Mouse (Mus musculus) adrenal gland (tissue): Measurements from ENCODE around the gene Jmjd6.

Experiments used
- intact Hi-C: fragments of 180-260 bp; cut with DNase I; formaldehyde crosslinking; loops from one replicate; pipeline ENCODE4 v1.15.1; 2025
- long read RNA-seq, 2 experiments: library from polyadenylated mRNA; unstranded; transcript quantifications; one replicate each; pipeline ENCODE4 v2.0.0; 2020; ENCODE audit warnings: borderline replicate concordance in 1 of 2; ENCODE audit not compliant: insufficient replicate concordance in 1 of 2

Jmjd6 gene
- long read RNA-seq, experiment 1, full-length matches to known transcripts = 23 of 39 reads
- long read RNA-seq, experiment 1, partial matches to known transcripts = 6 of 39 reads
- long read RNA-seq, experiment 1, other reads (novel, unspliced or antisense) = 10 of 39 reads
- long read RNA-seq, experiment 2, transcript Jmjd6-201 (6 exons, 1,668 nt) = major isoform, 25 of 47 reads
- long read RNA-seq, experiment 2, partial matches to known transcripts = 13 of 47 reads
- long read RNA-seq, experiment 2, other reads (novel, unspliced or antisense) = 9 of 47 reads

DNA sequence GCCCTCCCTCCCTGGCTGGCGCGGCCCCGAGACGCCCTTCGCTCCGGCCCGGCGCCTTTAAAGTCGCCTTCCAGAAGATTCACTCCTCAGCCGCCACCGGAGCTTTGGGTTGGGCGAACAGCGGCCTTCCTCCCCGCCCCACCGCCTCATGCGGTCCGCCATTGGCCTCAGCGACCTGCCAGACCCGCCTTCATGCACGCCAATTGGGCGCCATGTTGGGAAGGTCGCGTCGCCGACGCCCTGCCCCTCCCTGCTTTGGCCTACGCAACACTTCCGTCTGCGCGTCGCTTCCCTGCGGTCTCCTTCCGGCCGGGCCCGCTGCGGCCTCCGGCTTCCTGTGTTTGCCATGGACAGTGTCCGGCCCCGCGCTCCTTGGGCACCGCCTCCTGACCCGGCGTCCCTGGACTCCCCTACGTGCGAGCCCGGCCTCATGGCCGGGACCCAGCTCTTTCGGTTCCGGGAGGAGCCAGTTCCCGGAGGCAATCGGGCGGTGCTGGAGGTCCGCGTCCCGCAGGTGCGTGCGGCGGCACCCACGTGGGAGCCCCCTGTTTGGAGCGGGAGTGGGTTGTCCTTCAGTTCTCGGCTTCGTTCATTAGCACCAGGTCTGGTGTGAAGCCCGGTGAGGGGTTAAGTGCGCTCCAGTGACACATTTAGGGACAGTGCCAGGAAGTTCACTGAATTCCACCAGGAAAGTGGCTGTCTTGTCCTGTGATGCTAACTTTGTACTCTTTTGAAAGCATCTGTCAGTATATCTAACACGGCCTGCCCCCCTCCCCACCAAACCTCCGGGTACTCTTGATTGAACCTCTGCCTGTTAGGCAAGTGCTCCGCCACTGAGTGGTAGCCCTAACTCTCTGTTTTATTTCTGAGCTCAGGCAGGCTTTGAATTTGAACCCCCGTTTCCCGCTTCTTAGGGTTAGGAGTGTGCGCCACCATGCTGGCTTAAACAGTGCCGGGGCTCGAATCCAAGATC, at the start of gene Jmjd6, which contains the start of gene Mettl23:
TSS of gene Jmjd6 (minus strand) at position 189 of the 973 bp plus-strand sequence.
TSS of gene Mettl23 (plus strand) at position 18 of the 973 bp plus-strand sequence.
- intact Hi-C loops = no loop called here

GRCm38 (mm10) chr11:116887136-116887535, 43.9 kb upstream of the Jmjd6 start:
- intact Hi-C loops = no loop called here

DNA sequence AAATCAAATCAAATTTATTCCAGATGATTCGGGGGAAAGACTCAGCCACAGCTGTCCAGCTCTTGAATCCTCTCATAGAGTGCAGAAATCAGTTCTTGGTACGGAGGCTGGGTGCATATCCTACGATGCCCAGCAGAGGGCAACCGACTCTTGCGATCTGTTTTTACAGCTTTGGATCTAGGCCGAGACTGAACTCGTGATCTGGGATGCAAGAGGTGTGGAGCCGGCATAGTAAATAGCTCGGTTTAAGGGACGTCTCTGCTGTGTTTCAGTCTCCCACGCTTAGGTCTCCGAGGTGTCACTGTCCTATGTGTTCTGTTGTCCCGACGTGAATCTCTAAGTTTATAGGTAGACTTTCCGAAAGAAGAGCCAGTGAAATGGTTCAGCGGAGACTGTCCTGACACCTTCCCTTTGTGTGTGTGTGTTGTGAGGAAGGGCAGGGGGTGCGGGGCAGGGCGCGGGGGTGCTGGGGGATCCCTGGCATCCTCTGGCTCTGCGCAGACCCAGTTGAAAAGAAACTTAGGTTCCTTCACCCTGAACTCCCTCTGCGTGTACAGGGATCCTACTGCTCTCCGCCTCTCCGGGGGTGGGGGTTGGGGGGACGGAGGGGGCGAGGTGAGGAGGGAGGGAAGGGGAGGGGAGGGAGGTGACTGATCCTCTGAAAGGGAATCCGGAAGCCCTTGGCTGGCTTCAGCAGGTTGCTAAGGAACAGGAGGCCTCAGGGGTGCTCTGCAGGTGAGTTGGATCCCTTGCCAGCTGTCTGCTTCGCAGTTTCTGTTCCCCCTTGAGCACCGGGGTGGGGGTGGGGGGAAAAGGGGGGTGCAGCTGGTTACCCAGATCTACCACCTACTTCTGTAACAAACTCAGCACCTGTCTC, 42.3 kb upstream of the Jmjd6 start:
- intact Hi-C loops = loop anchor here (2.0 kb wide), 1 partner anchor 171 kb away; no protein-coding TSS in a partner anchor

- intact Hi-C loops = loop anchor here (2.0 kb wide), 1 partner anchor 173 kb away; no protein-coding TSS in a partner anchor
These were observed 40.8 kb upstream of the Jmjd6 start for GRCm38 (mm10) chr11:116884061-116884460.

GRCm38 (mm10) chr11:116882446-116882845, 39.2 kb upstream of the Jmjd6 start:
- intact Hi-C loops = no loop called here

GRCm38 (mm10) chr11:116881440-116881839, 38.2 kb upstream of the Jmjd6 start:
- intact Hi-C loops = no loop called here

DNA sequence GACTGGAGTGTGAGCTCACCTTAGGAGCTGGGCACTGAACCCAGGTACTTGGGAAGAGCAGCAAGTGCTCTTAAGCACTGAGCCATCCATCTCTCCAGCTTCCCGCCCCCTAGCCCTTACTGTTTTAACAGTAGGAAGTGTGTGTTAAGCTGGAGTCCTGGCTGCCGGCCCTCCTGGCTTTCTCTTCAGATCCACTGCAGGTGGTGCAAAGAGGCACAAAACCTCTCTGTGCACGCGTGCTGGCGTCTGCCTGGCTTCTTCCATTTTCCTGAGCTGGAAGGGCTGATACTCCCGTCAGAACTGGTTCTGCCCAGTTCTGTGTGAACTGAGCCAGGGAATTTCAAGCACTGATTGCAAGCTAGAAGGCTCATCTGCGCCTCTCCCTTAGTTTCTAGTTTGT, 37.6 kb upstream of the Jmjd6 start:
- intact Hi-C loops = no loop called here

DNA sequence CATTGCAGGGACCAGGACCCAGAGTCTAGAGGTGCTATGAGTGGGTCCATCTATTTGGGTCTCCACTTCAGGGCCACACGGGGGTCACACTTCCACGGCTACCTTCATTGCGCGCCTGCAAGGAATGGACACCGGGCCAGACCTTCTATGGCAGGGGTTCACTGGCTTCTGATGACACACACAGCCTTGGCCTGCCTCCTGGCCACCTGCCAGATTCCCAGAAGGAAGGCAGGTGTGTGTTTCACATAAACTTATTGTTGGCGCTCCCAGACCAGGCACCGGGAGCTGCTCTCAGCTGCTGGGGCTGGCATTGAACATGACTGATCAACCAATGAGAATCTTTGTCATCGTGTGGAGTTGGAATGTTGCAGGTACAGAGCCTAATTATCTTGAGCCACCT, 35.2 kb upstream of the Jmjd6 start:
- intact Hi-C loops = no loop called here

DNA sequence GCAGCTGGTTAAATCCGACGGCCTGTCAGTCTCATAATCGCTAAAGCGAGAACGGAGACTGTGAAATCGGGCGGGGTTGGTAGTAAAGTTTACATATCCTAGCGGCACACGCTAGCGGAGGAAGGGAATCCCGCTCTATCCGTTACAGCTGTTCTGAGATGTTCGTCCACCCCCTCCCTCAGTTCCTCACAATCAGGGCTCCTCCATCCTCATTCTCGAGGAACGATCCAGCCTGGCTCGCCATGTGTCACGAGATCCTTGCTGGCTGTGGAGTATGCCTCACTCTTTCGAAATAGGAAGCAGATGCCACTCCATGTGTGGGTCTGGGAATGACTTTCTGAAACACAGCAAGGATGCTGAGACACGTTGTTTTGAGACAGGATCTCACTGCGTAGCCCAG, 30.7 kb upstream of the Jmjd6 start:
- intact Hi-C loops = no loop called here

GRCm38 (mm10) chr11:116871538-116871937, 28.3 kb upstream of the Jmjd6 start:
- intact Hi-C loops = no loop called here

GRCm38 (mm10) chr11:116869641-116870040, 26.4 kb upstream of the Jmjd6 start:
- intact Hi-C loops = no loop called here

- intact Hi-C loops = no loop called here
These were observed 26.0 kb upstream of the Jmjd6 start for GRCm38 (mm10) chr11:116869223-116869622.

- intact Hi-C loops = no loop called here
These were observed 24.9 kb upstream of the Jmjd6 start for GRCm38 (mm10) chr11:116868129-116868528.

GRCm38 (mm10) chr11:116865945-116866585, 22.8 kb upstream of the Jmjd6 start:
- intact Hi-C loops = no loop called here

DNA sequence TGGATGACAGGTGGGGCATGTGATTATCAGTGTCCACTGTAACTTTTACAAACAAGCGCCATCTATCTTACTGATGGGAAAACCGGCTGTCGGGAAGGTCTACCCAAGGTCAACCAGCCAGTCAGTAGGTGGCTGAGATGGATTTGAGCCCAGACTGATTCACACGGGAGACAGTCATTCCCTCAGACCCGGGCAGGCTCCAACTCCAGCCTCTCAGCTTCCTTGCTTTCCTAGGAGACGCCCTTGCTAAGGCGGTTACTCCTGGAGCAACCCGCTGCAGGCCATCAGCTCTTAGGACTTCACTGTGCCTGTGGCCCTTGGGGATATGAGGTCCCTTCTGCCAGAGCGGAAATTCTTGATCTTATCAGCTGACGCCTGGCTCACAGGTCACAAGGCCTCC, 21.2 kb upstream of the Jmjd6 start:
- intact Hi-C loops = no loop called here

DNA sequence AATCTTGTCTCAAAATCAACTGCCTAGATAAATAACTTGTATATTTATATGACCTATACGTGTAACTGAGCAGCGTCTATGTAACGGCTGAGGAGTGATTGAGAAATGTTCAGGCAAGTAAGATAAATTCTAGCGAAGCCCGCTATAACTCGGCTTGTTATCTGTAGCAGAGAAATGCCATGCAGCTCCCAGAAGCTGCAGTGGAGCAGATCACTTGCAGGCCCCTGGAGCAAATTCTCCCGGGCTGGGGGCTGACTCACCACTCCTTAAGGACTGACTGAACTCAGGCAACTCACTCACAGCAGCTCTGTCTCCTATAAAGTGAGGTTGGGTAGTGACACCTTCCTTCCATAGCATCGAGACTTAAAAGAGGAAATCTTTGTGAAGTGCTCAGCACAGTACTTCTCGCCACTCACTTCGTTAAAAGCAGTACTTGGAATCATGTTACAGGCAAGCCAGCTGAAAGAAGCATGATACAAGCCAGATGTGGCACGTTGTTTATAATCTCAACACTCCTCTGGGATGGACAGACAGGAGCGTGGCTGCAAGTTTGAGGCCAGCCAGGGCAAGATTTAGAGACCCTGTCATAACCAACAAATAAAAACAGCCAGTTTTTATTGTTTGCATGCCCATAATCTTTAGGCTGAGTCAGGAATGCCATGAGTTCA, 14.1 kb upstream of the Jmjd6 start:
- intact Hi-C loops = no loop called here

GRCm38 (mm10) chr11:116854279-116854678, 11.0 kb upstream of the Jmjd6 start:
- intact Hi-C loops = no loop called here

DNA sequence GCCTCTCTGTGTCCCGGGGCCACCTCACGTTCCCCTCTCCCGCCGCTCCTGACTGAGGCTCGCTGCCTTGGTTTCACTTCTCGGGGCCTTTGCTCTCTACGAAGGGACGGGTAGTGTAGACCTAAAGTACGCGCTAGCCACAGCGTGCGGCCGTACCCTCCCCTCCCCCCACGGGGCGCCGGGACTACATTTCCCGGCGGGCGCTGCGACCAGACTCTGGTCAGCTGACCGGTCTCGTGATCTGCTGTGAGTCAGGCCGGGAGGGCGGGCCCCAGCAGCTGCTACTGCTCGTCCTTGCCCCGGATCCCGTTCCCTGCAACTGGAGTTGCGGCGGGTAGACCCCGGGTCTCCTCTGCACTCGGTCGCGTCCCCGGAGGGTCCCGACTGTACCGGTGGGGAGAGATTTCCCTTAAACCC, 10.3 kb upstream of the Jmjd6 start:
- intact Hi-C loops = no loop called here

- intact Hi-C loops = no loop called here
These were observed 9.8 kb upstream of the Jmjd6 start, which contains the start of gene Srsf2 for GRCm38 (mm10) chr11:116852891-116853511. TSS of gene Srsf2 (minus strand) at chr11:116853094.
